Mouse (Mus musculus) CD4-positive, CD25-positive, alpha-beta regulatory T cell, adult 2 months (primary cell): Measurements from ENCODE around the gene Ifngr1.

Source experiments
- DNase-seq: peaks from one replicate; pipeline ENCODE4 v3.0.0-alpha.2; 2012; ENCODE audit warnings: low read depth, low spot score

Gene Ifngr1

DNA sequence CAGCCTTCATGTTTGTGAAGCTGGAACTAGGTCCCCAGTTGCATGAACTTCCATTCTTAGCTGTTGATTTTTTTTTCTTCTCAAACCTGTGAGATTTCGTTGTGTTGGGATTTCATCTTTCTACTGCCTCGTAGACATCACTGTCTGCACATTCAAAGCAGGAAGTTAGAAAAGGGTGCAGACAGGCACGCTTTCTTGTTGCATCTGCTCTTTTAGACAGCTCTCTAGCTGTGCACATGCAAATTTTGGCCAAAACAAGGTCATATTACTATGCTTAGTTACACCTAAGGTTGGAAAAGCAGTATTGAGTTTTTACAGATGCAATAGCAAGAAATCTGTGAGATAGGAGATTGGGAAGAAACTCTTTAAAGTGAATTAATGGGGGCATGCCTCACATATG, 4.5 kb upstream of the Ifngr1 start:
- DNase-seq: peak; percentile 39

DNA sequence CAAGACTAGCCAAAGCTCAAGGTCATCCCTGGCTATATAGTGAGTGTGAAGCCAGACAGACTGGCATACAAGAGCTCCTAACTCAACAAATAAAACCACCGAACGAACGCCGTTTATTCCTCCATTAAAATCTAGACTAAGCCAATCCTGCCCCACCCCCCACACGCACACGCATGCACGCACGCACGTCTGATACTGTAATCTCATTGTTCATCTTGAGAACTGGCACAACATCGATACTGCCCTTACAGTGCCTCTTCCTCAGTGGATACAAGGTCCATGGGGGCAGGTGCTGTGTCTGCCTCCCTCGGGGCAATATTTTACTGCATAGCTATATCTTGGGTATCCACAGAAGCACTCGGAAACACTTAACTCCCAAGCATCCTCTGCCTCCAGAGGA, 2.1 kb upstream of the Ifngr1 start:
- no peak for DNase-seq

GRCm38 (mm10) chr10:19591286-19591640, 486 bp upstream of the Ifngr1 start:
- DNase-seq: no peak

- DNase-seq: peak; percentile 38
Measured at GRCm38 (mm10) chr10:19592556-19592955, 807 bp downstream of the Ifngr1 start.

GRCm38 (mm10) chr10:19593296-19593695, 1.5 kb downstream of the Ifngr1 start:
- peak; percentile 26 for DNase-seq

DNA sequence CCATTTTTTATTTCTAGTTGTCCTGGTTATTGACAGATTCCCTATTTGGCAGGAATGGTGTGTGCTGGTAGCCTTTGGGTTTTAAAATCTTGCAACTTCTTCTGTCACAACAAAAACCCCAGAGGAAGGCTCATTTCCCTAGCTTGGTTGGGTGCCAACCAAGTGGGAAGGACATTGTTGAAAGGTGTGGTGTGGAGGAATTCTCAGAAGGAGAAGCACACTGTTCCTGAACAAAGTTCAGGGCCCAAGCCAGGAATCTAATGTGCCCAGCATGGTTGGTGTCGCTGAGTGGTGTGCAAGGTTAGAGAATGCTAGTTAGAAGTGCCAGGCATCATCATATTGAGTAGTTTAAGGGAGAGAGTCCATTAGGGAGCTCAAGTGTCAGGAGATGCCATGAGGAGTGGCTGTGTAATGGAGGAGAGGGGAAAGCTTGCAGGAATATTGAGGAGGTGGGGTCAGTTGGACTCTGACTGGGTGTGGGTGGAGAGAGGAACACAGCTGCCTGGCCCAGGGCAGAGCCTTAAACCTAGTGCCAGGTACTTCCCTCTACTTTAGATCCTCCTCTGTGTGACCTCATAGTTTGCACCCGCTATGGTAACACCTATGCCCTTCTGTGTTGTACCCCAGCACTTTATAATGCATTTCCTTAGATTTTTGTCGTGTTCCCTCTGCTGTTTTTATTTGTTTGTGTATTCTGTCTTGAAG, 2.6 kb downstream of the Ifngr1 start:
- peak; percentile 59 for DNase-seq

GRCm38 (mm10) chr10:19596866-19597265, 5.1 kb downstream of the Ifngr1 start:
- peak; percentile 53 for DNase-seq

- DNase-seq: peak; percentile 85
Measured at GRCm38 (mm10) chr10:19598091-19598490, 6.3 kb downstream of the Ifngr1 start.

DNA sequence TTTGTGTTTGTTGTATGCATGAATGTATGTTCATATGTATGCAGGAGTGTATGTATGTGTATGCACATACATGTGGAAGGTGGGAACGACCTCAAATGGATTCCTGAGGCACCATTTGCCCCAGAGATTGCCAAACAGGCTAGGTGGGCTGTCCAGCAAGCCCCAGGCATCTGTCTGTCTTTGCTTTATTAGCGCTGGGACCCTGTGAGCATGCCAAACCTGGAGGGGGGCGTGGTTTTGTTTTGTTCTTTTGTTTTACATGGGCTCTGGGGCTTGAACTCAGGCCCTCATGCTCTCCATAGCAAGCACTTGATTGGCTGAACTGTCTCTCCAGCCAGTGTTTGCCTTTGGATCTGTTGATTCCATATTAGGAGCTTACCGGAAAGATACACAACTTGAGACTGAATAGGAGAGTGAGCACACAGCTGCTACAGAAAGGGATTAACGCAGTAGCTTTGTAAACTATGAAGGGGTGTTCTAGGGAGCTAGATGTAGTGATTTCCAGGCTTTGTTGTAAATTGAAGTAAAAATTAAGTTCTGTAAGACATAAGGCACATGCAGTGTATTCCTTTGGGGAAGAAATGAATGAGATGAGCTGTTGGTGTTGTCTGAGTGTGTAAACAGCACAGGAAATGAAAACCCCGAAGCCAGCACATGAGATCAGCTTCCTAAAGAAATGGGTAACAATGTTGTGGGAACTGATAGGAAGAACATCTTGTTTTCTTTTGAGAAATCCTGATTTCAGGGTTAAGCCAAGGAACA, 7.8 kb downstream of the Ifngr1 start:
- DNase-seq: no peak

DNA sequence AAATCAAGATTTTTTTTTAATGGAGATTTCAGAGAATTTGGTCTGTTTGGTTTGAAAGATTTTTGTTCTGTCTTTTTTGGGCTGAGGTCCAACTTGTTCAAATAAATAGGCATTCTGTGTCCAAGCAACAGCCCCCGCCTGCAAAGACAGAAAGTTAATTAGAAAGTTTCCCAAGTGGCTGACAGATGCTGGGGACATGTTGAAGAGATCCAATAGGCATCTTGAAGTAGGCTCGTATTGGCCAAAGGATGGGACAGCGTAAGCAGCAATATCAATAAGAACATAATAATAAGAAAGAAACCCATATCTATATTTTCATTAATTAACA, 8.3 kb downstream of the Ifngr1 start:
- no peak for DNase-seq

GRCm38 (mm10) chr10:19601502-19601901, 9.8 kb downstream of the Ifngr1 start:
- DNase-seq: peak; percentile 74

DNA sequence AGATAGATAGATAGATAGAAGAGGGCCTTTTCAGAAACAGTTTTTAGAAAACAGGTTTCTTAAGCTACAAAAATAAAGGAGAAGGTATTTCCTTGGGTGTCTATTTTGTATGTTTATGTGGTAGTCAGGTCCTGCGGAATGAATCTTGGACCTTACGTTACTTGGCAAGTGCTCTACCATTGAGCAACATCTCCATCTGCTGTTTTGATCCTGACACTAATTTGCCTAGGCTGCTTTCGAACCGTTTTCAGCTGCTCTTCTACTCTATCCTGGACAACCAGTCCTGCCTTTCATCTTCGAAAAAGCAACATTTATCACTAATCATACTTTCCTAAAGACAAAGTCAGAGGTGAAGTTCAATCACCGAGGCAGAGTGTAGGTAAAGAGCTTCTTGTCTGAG, 11.5 kb downstream of the Ifngr1 start:
- no peak for DNase-seq

DNA sequence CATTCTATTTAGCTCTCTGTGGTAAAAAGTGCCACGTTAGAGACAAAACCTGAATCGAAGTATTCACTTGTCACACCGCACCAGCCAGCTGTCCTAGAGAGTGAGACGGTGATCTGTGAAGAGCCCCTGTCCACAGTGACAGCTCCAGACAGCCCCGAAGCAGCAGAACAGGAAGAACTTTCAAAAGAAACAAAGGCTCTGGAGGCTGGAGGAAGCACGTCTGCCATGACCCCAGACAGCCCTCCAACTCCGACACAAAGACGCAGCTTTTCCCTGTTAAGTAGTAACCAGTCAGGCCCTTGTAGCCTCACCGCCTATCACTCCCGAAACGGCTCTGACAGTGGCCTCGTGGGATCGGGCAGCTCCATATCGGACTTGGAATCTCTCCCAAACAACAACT, 17.4 kb downstream of the Ifngr1 start:
- no peak for DNase-seq

- DNase-seq: no peak
Measured at GRCm38 (mm10) chr10:19611616-19612015, 19.9 kb downstream of the Ifngr1 start.

- peak; percentile 38 for DNase-seq
Measured at GRCm38 (mm10) chr10:19613111-19613753, 21.5 kb downstream of the Ifngr1 start.

DNA sequence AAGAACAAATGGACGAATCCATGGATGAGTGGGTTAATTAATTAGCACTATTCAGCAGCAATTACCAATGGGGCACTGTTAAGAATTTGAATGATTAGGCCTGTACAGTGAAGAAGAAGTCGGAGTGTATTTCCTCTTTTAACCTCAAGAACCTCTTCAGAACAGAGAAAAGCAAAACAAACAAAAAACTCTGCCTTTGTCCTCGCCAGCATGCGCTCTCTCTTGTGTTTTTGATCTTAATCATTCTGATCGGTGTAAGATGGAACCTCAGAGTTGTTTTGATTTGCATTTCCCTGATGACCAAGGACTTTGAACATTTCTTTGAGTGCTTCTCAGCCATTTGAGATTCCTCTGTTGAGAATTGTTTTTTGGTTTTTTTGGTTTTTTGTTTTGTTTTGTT, 28.0 kb downstream of the Ifngr1 start:
- peak; percentile 51 for DNase-seq

DNA sequence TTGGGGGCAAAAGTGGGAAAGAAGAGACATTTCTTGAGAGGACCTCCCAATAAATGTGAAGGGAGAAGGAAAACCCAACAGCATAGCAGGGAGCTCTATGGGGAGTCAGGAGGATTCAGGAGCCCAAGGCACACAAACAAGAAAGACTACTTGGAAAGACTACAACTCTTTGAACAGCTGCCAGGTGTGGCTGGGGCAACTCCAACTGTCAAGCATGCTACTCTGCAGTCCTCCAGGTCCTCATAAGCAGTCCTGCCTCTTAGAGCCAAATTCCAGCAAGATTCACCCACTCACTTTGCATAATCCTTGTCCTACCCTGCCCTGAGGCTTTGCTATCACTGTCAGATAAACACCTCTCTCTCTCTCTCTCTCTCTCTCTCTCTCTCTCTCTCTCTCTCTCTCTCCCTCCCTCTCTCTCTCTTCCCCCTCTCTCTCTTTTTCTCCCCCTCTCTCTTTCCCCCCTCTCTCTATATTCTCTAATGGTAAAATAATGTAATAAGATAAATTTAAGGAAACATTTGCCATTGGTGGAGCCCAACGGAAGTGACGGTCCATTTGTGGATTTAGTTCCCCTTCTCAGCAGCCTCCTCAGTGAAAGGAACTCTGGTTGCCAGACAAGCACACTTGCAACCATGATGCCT, 29.8 kb downstream of the Ifngr1 start, which contains the start of gene Il22ra2:
TSS of gene Il22ra2 (plus strand) at position 591 of the 641 bp plus-strand sequence.
- no peak for DNase-seq

DNA sequence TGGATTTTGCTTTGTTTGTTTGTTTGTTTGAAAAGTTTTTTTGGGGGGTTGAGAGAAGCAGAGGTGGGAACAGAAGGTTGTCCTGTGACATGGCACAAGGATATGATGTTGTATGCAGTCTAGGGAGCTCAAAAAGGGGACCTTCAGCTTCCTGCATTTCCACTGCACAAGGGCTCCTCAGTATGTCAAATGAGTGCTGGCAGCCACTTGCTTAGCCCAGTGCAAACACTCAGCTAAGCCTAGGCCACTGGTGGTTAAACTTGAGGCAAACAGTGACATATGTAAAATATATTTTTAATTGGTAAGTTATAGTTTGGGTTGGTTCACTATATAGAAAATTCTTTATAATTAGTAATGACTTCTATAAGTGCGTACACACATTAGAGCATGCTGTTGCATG, 32.9 kb downstream of the Ifngr1 start:
- no peak for DNase-seq

DNA sequence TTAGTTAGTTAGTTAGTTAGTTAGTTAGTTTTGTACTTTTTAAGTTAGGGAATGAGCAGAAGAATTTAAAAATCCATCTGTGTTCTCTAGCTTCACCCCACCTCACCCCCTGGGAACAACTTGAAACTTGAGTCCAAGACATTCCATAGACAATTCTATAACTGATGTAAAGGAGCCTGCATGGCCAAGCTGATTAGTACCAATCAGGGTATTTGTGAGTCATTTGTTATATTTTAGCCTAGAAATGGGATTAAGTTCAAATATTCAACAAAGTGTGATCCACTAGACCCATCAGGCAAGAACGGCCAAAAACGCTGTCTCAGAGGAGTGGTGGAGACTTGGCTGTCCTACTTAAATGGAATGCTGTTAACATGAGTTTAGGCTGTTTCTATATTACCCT, 35.6 kb downstream of the Ifngr1 start:
- no peak for DNase-seq

DNA sequence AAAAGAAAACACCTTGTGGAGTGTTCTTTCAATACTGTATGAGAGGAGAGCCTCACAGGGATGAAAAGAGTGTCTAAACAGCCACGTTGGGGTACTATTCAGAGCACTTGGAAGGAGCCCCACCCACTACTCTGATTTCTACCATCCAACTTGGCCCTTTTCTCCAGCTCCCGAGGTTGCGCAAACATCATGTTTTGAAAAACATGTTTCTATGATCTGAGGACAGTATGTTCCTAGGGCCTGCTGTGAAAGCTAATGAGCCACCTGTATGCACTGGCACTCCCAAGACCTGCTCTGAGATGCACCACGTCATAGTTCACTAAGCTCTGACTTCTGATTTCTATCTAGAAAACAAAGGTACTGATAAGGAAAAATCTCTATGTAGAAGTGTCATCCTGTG, 36.0 kb downstream of the Ifngr1 start:
- no peak for DNase-seq

GRCm38 (mm10) chr10:19631616-19632195, 40.0 kb downstream of the Ifngr1 start:
- DNase-seq: no peak

GRCm38 (mm10) chr10:19638851-19639250, 47.1 kb downstream of the Ifngr1 start:
- DNase-seq: no peak
